Mouse (Mus musculus) embryonic facial prominence, embryonic 15.5 days (tissue): ENCODE measurements around the gene Gnai3. TPM values are rescaled to one million over a fixed set of nuclear protein-coding genes. Genes with fewer than 3 reads are reported as not detected.

ENCODE experiments used
- ATAC-seq: fragments of 200-750 bp; cut with Nextera tagmentation; 2 replicates; pipeline ENCODE4 v1.8.0; 2017; ENCODE audit warnings: low read depth, moderate TSS enrichment; ENCODE audit not compliant: insufficient number of reproducible peaks, low FRiP score, low TSS enrichment
- H3K27ac ChIP-seq: fragments of 300-500 bp; sonication (generic); replicated peaks from 2 replicates; pipeline ENCODE4 v1.5.1; 2015; ENCODE audit warnings: mild to moderate bottlenecking, inconsistent platforms
- H3K27me3 ChIP-seq: fragments of 300-500 bp; sonication (generic); 2 replicates; pipeline ENCODE4 v1.6.1; 2015; ENCODE audit warnings: inconsistent platforms
- H3K36me3 ChIP-seq: fragments of 300-500 bp; sonication (generic); 2 replicates; pipeline ENCODE4 v1.6.1; 2015; ENCODE audit warnings: mild to moderate bottlenecking, inconsistent platforms
- H3K4me1 ChIP-seq: fragments of 300-500 bp; sonication (generic); 2 replicates; pipeline ENCODE4 v1.6.1; 2015; ENCODE audit warnings: inconsistent platforms
- H3K4me2 ChIP-seq: fragments of 300-500 bp; sonication (generic); replicated peaks from 2 replicates; pipeline ENCODE4 v1.6.1; 2015; ENCODE audit warnings: mild to moderate bottlenecking, inconsistent platforms
- H3K4me3 ChIP-seq: fragments of 300-500 bp; sonication (generic); replicated peaks from 2 replicates; pipeline ENCODE4 v1.5.1; 2015; ENCODE audit warnings: mild to moderate bottlenecking, inconsistent platforms
- H3K9ac ChIP-seq: fragments of 300-500 bp; sonication (generic); 2 replicates; pipeline ENCODE4 v1.6.1; 2015; ENCODE audit warnings: inconsistent platforms
- H3K9me3 ChIP-seq: fragments of 300-500 bp; sonication (generic); replicated peaks from 2 replicates; pipeline ENCODE4 v1.6.1; 2016; ENCODE audit warnings: inconsistent platforms
- WGBS: fragments of 180-500 bp; shearing (Covaris S2); methylation state at CpG from one replicate; pipeline ENCODE4 v1.1.7; 2015; 5-methylcytosine and 5-hydroxymethylcytosine counted together
- polyA plus RNA-seq: library from polyadenylated mRNA; unstranded; fragments of >200 nt; fragmentation: Nextera tagmentation; extraction: Ambion mirVana; gene quantifications from 2 replicates; pipeline ENCODE4 v1.2.1, GENCODE M21; 2015

The Gnai3 gene
- polyA plus RNA-seq, 1 experiment from 2014 or later, result 161 TPM

- Histone ChIP-seq H3K9me3 (no peaks in the 10 kb centered on the region), H3K27me3 (no peaks in the 10 kb centered on the region), H3K9ac (no peak within 1 kb of the TSS), H3K4me2 (no peak within 1 kb of the TSS), H3K4me1 (no peaks in the 10 kb centered on the region), H3K36me3 (no peaks in the 10 kb centered on the region), H3K27ac (no peak within 1 kb of the TSS), H3K4me3 (no peak within 1 kb of the TSS)
- 41% methylated on average over 4 of the region's 4 CpGs for WGBS
- ATAC-seq, result no peak
Measured at GRCm38 (mm10) chr3:108154656-108155055, 8.7 kb upstream of the Gnai3 start, which contains the start of gene Gpr61. Gene Gpr61 (minus strand): TSS chr3:108154882.

DNA sequence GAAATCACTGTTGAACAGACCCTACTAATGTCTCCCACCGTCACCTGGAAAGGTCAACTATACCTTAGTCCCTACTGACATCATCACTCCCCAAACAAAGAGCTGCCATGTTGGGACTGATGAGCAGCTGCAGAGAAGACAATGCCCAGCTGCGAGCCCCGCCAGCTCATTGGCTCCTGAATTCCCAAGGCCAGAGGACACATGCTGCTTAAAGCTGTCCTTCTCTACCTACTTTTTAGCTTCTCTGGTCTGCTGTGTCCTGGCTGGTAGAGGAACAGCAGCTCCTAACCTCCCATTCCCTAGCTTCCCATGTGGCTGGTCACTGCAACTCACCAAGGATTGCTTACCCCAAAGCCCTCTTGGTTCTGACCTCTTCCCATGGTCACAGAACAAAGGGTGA lies 6.3 kb upstream of the Gnai3 start:
- Histone ChIP-seq H3K36me3 (no peaks in the 10 kb centered on the region), H3K4me1 (peaks cover 5% of the 10 kb centered on the region; the same call in 1 of the 2 replicates), H3K4me2 (no peak overlapping the region), H3K27me3 (no peaks in the 10 kb centered on the region), H3K4me3 (no peak overlapping the region), H3K9me3 (no peaks in the 10 kb centered on the region), H3K9ac (no peak overlapping the region), H3K27ac (no peak overlapping the region)
- WGBS, result 88% methylated on average over 3 of the region's 3 CpGs
- no peak for ATAC-seq

DNA sequence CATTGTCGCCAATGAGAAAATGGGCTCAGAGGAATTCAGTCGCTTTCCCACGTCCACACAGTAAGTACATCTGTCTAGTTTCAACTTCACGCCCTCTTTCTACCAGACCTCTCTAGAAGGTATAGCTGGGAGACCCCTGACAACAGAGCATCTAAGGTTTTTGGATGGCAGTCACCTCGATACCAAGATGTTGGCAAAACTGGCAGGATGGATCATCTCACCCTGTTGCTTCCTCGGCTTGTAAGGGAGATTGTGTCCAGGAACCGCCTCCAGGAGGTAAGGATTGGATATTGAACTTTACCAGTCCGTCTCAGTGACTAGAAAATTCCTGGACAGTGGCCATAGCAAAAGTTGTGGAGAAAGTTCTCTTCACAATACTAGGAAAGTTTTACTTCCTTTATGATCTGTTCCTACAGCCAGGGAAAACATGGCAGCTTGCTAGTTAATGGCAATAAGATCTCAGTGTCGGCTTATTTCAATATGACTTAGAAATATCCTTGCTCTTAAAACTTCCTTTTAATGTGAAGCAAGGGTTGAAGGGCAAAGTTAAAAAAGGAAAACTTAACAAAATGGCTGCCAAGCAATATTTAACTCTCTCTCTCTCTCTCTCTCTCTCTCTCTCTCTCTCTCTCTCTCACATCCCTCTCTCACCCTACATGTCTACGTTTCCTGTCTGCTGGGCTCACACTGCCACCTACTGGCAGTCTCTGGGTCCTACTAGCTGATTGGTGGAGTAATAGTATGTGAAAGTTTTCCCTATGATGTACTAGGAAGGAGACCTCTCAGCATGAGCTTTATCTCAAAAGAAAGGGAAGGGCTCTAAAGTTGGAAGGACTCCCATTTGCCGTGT lies 1.7 kb upstream of the Gnai3 start:
- Histone ChIP-seq H3K4me1 (peaks cover 28% of the 10 kb centered on the region), H3K27me3 (no peaks in the 10 kb centered on the region), H3K36me3 (no peaks in the 10 kb centered on the region), H3K27ac (no peak overlapping the region), H3K9ac (no peak overlapping the region), H3K9me3 (no peaks in the 10 kb centered on the region), H3K4me2 (0 out of 2 replicates have a peak overlapping the region, but pooled peaks have one; percentile 2), H3K4me3 (no peak overlapping the region)
- ATAC-seq, result no peak
- 62% methylated on average over 11 of the region's 11 CpGs for WGBS

- Histone ChIP-seq H3K9me3 (no peaks in the 10 kb centered on the region), H3K4me1 (peaks cover 28% of the 10 kb centered on the region), H3K27ac (peak overlapping the region; percentile 95; the same call in 1 of the 2 replicates), H3K27me3 (no peaks in the 10 kb centered on the region), H3K9ac (0 out of 2 replicates have a peak overlapping the region, but pooled peaks have one; percentile 94), H3K4me3 (peak overlapping the region; percentile 87), H3K4me2 (peak overlapping the region; percentile 81), H3K36me3 (no peaks in the 10 kb centered on the region)
- WGBS, result 55% methylated on average over 5 of the region's 5 CpGs
- ATAC-seq, result no peak
Measured at GRCm38 (mm10) chr3:108146671-108147070, 725 bp upstream of the Gnai3 start.

- no peak overlapping the region for H3K9ac ChIP-seq
- no peaks in the 10 kb centered on the region for H3K9me3 ChIP-seq
- H3K4me2 ChIP-seq, result no peak overlapping the region
- H3K4me3 ChIP-seq, result no peak overlapping the region
- ATAC-seq, result no peak
- no peaks in the 10 kb centered on the region for H3K36me3 ChIP-seq
- 74% methylated on average over 4 of the region's 4 CpGs for WGBS
- H3K4me1 ChIP-seq, result peaks cover 19% of the 10 kb centered on the region
- H3K27me3 ChIP-seq, result no peaks in the 10 kb centered on the region
- H3K27ac ChIP-seq, result no peak overlapping the region
Measured at GRCm38 (mm10) chr3:108140786-108141185, 5.2 kb downstream of the Gnai3 start.

DNA sequence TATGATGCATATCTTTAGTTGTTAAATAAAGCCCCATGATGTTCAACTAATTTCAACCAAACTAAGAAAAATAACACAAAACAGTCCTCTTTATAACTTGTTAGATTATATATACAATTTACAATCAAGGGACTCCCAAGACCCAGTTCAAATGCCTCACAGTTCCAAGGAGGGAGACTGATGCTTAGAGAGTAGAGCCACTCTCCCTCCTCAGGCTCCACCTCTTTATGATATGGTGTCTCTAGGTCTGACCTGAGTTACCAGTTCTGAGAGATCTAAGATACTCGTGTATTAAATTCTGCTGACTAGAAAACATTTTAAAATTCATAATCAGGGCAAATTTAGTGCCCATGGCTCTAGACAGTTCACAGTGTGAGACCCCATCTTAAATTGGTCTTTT lies 6.8 kb downstream of the Gnai3 start:
- no peak overlapping the region for H3K27ac ChIP-seq
- no peak overlapping the region for H3K4me2 ChIP-seq
- no peak overlapping the region for H3K4me3 ChIP-seq
- H3K9me3 ChIP-seq, result no peaks in the 10 kb centered on the region
- H3K4me1 ChIP-seq, result peaks cover 18% of the 10 kb centered on the region
- 75% methylated on average over 1 of the region's 1 CpGs for WGBS
- no peak overlapping the region for H3K9ac ChIP-seq
- no peaks in the 10 kb centered on the region for H3K36me3 ChIP-seq
- ATAC-seq, result no peak
- H3K27me3 ChIP-seq, result no peaks in the 10 kb centered on the region

GRCm38 (mm10) chr3:108134701-108135100 lies 11.2 kb downstream of the Gnai3 start:
- ATAC-seq, result no peak
- Histone ChIP-seq H3K9ac (no peak overlapping the region), H3K27ac (no peak overlapping the region), H3K36me3 (no peaks in the 10 kb centered on the region), H3K9me3 (no peaks in the 10 kb centered on the region), H3K4me2 (no peak overlapping the region), H3K4me3 (no peak overlapping the region), H3K27me3 (no peaks in the 10 kb centered on the region), H3K4me1 (peaks cover 18% of the 10 kb centered on the region)
- 59% methylated on average over 11 of the region's 11 CpGs for WGBS

DNA sequence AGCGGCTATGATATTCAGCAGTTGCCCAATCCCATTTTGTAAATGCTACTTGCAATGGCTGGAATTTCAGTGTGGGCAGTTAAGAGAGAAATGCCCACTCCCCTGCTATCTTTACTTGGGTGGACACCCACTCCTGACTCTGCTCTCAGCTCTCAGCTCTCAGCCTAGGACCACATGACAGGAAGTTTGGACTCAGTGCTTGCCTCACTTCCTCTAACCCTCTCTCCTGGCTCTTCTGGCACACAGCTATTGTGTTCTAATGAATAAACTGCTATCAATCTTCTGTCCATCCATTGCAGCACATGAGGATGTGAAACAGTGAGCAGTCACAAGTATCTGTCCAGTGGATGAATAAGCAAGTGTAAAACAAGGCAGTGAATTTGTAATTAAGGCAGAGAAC lies 13.5 kb downstream of the Gnai3 start:
- Histone ChIP-seq H3K36me3 (no peaks in the 10 kb centered on the region), H3K4me1 (peaks cover 27% of the 10 kb centered on the region), H3K4me2 (no peak overlapping the region), H3K27me3 (no peaks in the 10 kb centered on the region), H3K4me3 (no peak overlapping the region), H3K9ac (no peak overlapping the region), H3K9me3 (no peaks in the 10 kb centered on the region), H3K27ac (no peak overlapping the region)
- ATAC-seq, result no peak
- WGBS, result 79% methylated on average over 1 of the region's 1 CpGs

DNA sequence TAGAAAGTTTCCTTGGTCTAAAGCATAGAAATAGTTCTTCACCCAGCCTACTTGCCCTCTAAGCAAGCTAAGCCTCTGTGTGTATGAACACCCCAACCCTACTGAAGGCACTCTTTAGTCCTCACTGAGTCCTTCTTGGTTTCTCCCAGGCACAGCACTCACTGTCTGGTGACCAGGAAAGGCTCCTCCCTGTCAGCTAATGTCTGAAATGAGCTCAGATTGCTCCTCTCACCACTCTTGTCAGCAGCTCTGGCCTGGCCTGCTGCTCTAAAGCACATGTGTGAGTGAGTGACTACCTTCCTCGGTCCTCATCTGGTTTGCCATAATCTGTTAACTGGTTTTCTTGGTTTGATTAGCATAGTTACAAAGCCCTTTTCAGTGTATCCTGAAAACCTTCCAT lies 14.1 kb downstream of the Gnai3 start:
- Histone ChIP-seq H3K9ac (no peak overlapping the region), H3K4me1 (peaks cover 27% of the 10 kb centered on the region), H3K27ac (0 out of 2 replicates have a peak overlapping the region, but pooled peaks have one; percentile 7), H3K4me3 (no peak overlapping the region), H3K27me3 (no peaks in the 10 kb centered on the region), H3K4me2 (no peak overlapping the region), H3K9me3 (no peaks in the 10 kb centered on the region), H3K36me3 (no peaks in the 10 kb centered on the region)
- ATAC-seq, result no peak
- WGBS, result 72% methylated on average over 1 of the region's 1 CpGs

- no peak overlapping the region for H3K9ac ChIP-seq
- H3K36me3 ChIP-seq, result no peaks in the 10 kb centered on the region
- peaks cover 27% of the 10 kb centered on the region for H3K4me1 ChIP-seq
- ATAC-seq, result no peak
- 93% methylated on average over 5 of the region's 5 CpGs for WGBS
- H3K9me3 ChIP-seq, result no peaks in the 10 kb centered on the region
- H3K4me2 ChIP-seq, result no peak overlapping the region
- H3K4me3 ChIP-seq, result no peak overlapping the region
- no peak overlapping the region for H3K27ac ChIP-seq
- H3K27me3 ChIP-seq, result no peaks in the 10 kb centered on the region
Measured at GRCm38 (mm10) chr3:108131216-108131615, 14.7 kb downstream of the Gnai3 start.

DNA sequence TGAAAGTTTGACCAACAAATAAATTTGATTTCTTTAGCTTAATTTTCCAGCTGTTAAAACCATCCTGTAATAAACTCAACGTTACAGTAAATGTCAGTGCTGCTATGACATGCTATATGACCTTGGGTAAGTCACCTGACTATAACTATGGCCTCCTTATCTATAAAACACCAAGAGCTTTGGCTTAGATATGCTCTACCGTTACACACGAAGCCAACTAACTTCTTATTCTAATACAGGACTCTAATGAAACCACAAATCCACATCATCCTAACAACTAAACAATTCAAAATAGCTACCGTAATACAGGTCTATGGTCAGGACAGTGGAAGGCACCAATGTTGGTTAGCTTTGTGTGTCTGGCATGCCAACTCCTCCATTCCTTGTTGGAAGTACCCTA lies 16.1 kb downstream of the Gnai3 start:
- no peak overlapping the region for H3K9ac ChIP-seq
- no peaks in the 10 kb centered on the region for H3K9me3 ChIP-seq
- H3K4me3 ChIP-seq, result no peak overlapping the region
- 88% methylated on average over 4 of the region's 4 CpGs for WGBS
- no peaks in the 10 kb centered on the region for H3K36me3 ChIP-seq
- H3K4me1 ChIP-seq, result peaks cover 16% of the 10 kb centered on the region; the same call in 1 of the 2 replicates
- H3K4me2 ChIP-seq, result no peak overlapping the region
- no peak overlapping the region for H3K27ac ChIP-seq
- H3K27me3 ChIP-seq, result no peaks in the 10 kb centered on the region
- no peak for ATAC-seq

- Histone ChIP-seq H3K4me1 (peaks cover 13% of the 10 kb centered on the region; the same call in 1 of the 2 replicates), H3K27me3 (no peaks in the 10 kb centered on the region)
- no peak for ATAC-seq
Measured at GRCm38 (mm10) chr3:108129367-108129766, 16.6 kb downstream of the Gnai3 start.

More at GRCm38 (mm10) chr3:108129367-108129766, 16.6 kb downstream of the Gnai3 start:
- H3K4me2 ChIP-seq, result no peak overlapping the region
- H3K4me3 ChIP-seq, result no peak overlapping the region
- 89% methylated on average over 4 of the region's 4 CpGs for WGBS
- H3K27ac ChIP-seq, result no peak overlapping the region
- no peaks in the 10 kb centered on the region for H3K9me3 ChIP-seq
- no peak overlapping the region for H3K9ac ChIP-seq
- H3K36me3 ChIP-seq, result no peaks in the 10 kb centered on the region
